Mouse (Mus musculus): ENCODE measurements at regions not wholly inside any gene's neighbourhood (a gene's known extent, or its start where the extent isn't known, plus 50 kb on each side); places are given as distances from the start of the nearest gene placed in this dataset.

DNA sequence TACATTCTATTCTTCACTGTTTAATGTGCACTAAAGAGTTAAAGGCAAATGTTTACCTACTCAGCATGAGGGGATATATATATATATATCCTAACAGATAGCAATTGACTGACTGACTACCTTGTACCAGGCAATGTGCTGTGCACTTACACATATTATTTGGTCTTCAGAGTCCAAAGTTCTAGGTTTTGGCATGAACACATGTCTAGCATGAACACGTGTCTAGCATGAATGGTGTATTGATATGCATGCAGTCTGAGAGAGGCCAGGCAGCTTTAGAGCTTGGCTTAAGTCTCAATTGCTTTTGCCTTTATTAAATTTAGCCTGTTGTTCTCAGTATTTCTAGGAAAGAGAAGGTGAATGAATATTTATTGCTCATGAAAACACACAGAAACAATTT, 161.4 kb downstream of the Btg1 start:
- H3K27ac ChIP-seq (ENCODE audit: insufficient read depth, low read length): no peak overlapping the region
- DNase-seq (ENCODE audit: low read depth in 1 of 2, low spot score in 2 of 2): no peak
- no peaks in the 10 kb centered on the region for H3K27me3 ChIP-seq (ENCODE audit: control insufficient read depth, insufficient read depth, low read length)
- no peak for TF ChIP-seq POLR2A (IDR thresholded peaks at IDR 0.05; ENCODE audit: low read depth, low read length)
- no peak for TF ChIP-seq CTCF (IDR thresholded peaks at IDR 0.05; ENCODE audit: extremely low read depth, insufficient read depth, insufficient read length, insufficient replicate concordance)
- no peaks in the 10 kb centered on the region for H3K36me3 ChIP-seq (ENCODE audit: control insufficient read depth, insufficient read depth, low read length)
- H3K4me3 ChIP-seq (ENCODE audit: extremely low read depth, insufficient read depth, insufficient read length): no peak overlapping the region
- 91% methylated on average over 1 of the region's 1 CpGs for WGBS
- no peaks in the 10 kb centered on the region for H3K4me1 ChIP-seq (ENCODE audit: control insufficient read depth, insufficient read depth, insufficient read length)

GRCm38 (mm10) chr10:96783966-96784365, 167.2 kb downstream of the Btg1 start:
- H3K36me3 ChIP-seq (ENCODE audit: control insufficient read depth, insufficient read depth, low read length): no peaks in the 10 kb centered on the region
- TF ChIP-seq CTCF (IDR thresholded peaks at IDR 0.05; ENCODE audit: extremely low read depth, insufficient read depth, insufficient read length, insufficient replicate concordance) (no peak), POLR2A (IDR thresholded peaks at IDR 0.05; ENCODE audit: low read depth, low read length) (no peak)
- 92% methylated on average over 5 of the region's 5 CpGs for WGBS
- H3K4me3 ChIP-seq (ENCODE audit: extremely low read depth, insufficient read depth, insufficient read length): no peak overlapping the region
- no peaks in the 10 kb centered on the region for H3K27me3 ChIP-seq (ENCODE audit: control insufficient read depth, insufficient read depth, low read length)
- peaks cover 3% of the 10 kb centered on the region; the same call in 1 of the 2 replicates for H3K4me1 ChIP-seq (ENCODE audit: control insufficient read depth, insufficient read depth, insufficient read length)
- no peak overlapping the region for H3K27ac ChIP-seq (ENCODE audit: insufficient read depth, low read length)
- no peak for DNase-seq (ENCODE audit: low read depth in 1 of 2, low spot score in 2 of 2)

DNA sequence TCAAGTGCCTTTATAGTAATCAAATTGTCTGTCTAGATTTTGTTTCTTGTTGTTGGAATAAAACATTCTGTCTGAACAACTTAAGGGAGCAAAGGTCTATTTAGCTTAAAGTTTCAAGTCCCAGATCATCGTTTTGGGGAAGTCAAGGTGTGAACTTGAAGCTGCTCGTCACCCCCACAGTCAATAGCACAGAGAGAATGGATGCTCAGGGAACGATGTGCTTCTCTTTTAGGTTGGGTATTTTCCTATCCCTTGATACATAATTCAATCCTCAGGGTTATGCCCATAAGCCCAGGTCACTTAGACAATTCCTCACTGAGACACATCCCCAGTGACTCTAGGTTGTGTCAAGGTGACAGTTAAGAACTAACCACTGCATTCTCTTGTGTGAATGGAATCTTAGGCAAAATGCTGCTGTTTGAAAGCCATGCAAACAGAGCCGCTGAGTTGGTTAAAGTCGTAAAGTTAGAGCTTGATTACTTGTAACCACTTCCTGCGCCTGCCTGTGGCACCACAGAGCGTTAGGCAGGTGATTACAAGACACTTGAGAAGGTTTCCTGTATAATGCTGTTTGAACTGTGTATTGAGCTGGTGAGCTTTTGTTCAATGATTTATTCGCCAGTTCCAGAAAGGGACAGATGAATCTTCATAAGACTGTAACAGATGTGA, 170.2 kb downstream of the Btg1 start:
- Histone ChIP-seq H3K27me3 (ENCODE audit: control insufficient read depth, insufficient read depth, low read length) (no peaks in the 10 kb centered on the region), H3K36me3 (ENCODE audit: control insufficient read depth, insufficient read depth, low read length) (no peaks in the 10 kb centered on the region), H3K4me1 (ENCODE audit: control insufficient read depth, insufficient read depth, insufficient read length) (peaks cover 3% of the 10 kb centered on the region; the same call in 1 of the 2 replicates), H3K4me3 (ENCODE audit: extremely low read depth, insufficient read depth, insufficient read length) (no peak overlapping the region), H3K27ac (ENCODE audit: insufficient read depth, low read length) (peak overlapping the region; percentile 75; the same call in 1 of the 2 replicates)
- no peak for TF ChIP-seq POLR2A (IDR thresholded peaks at IDR 0.05; ENCODE audit: low read depth, low read length)
- TF ChIP-seq CTCF (IDR thresholded peaks at IDR 0.05; ENCODE audit: extremely low read depth, insufficient read depth, insufficient read length, insufficient replicate concordance): no peak
- DNase-seq (ENCODE audit: low read depth in 1 of 2, low spot score in 2 of 2): peak; percentile 50 to 56
- WGBS: 20% methylated on average over 8 of the region's 8 CpGs

DNA sequence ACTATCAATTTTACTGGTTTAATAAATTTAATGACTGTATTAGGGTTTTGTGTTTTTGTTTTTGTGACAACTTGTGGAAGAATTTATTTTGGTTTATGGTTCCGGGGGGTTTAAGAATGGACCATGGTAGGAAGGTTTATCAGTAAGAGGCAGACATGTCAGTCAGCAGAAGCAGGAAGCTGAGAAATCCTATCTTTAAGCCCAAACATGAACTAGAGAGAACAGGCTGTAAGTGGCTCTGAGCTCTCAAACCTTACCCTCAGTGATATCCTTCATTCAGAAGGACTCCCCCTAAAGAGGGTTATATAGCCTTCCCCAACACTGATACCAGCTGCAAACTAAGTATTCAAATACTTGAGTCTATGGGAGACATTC, 170.8 kb downstream of the Btg1 start:
- DNase-seq (ENCODE audit: low read depth in 1 of 2, low spot score in 2 of 2): no peak
- 26% methylated on average over 1 of the region's 1 CpGs for WGBS
- Histone ChIP-seq H3K27ac (ENCODE audit: insufficient read depth, low read length) (peak overlapping the region; percentile 60; the same call in 1 of the 2 replicates), H3K4me3 (ENCODE audit: extremely low read depth, insufficient read depth, insufficient read length) (no peak overlapping the region), H3K36me3 (ENCODE audit: control insufficient read depth, insufficient read depth, low read length) (no peaks in the 10 kb centered on the region), H3K27me3 (ENCODE audit: control insufficient read depth, insufficient read depth, low read length) (no peaks in the 10 kb centered on the region), H3K4me1 (ENCODE audit: control insufficient read depth, insufficient read depth, insufficient read length) (peaks cover 3% of the 10 kb centered on the region; the same call in 1 of the 2 replicates)
- TF ChIP-seq POLR2A (IDR thresholded peaks at IDR 0.05; ENCODE audit: low read depth, low read length) (no peak), CTCF (IDR thresholded peaks at IDR 0.05; ENCODE audit: extremely low read depth, insufficient read depth, insufficient read length, insufficient replicate concordance) (no peak)

GRCm38 (mm10) chr10:96788352-96789016, 171.7 kb downstream of the Btg1 start:
- Histone ChIP-seq H3K4me3 (ENCODE audit: extremely low read depth, insufficient read depth, insufficient read length) (no peak overlapping the region), H3K4me1 (ENCODE audit: control insufficient read depth, insufficient read depth, insufficient read length) (peaks cover 3% of the 10 kb centered on the region; the same call in 1 of the 2 replicates), H3K27me3 (ENCODE audit: control insufficient read depth, insufficient read depth, low read length) (no peaks in the 10 kb centered on the region), H3K27ac (ENCODE audit: insufficient read depth, low read length) (no peak overlapping the region), H3K36me3 (ENCODE audit: control insufficient read depth, insufficient read depth, low read length) (no peaks in the 10 kb centered on the region)
- TF ChIP-seq POLR2A (IDR thresholded peaks at IDR 0.05; ENCODE audit: low read depth, low read length) (no peak), CTCF (IDR thresholded peaks at IDR 0.05; ENCODE audit: extremely low read depth, insufficient read depth, insufficient read length, insufficient replicate concordance) (no peak)
- DNase-seq (ENCODE audit: low read depth in 1 of 2, low spot score in 2 of 2): no peak
- WGBS: 70% methylated on average over 8 of the region's 8 CpGs

- DNase-seq (ENCODE audit: low read depth in 1 of 2, low spot score in 2 of 2): no peak
- Histone ChIP-seq H3K4me1 (ENCODE audit: control insufficient read depth, insufficient read depth, insufficient read length) (no peaks in the 10 kb centered on the region), H3K36me3 (ENCODE audit: control insufficient read depth, insufficient read depth, low read length) (no peaks in the 10 kb centered on the region), H3K27me3 (ENCODE audit: control insufficient read depth, insufficient read depth, low read length) (no peaks in the 10 kb centered on the region), H3K4me3 (ENCODE audit: extremely low read depth, insufficient read depth, insufficient read length) (no peak overlapping the region), H3K27ac (ENCODE audit: insufficient read depth, low read length) (no peak overlapping the region)
- TF ChIP-seq CTCF (IDR thresholded peaks at IDR 0.05; ENCODE audit: extremely low read depth, insufficient read depth, insufficient read length, insufficient replicate concordance): no peak
- 89% methylated on average over 6 of the region's 6 CpGs for WGBS
These were observed 180.3 kb downstream of the Btg1 start for GRCm38 (mm10) chr10:96797116-96797515.

GRCm38 (mm10) chr10:96800801-96801200, 184.0 kb downstream of the Btg1 start:
- WGBS: 80% methylated on average over 3 of the region's 3 CpGs

More at GRCm38 (mm10) chr10:96800801-96801200, 184.0 kb downstream of the Btg1 start:
- Histone ChIP-seq H3K36me3 (ENCODE audit: control insufficient read depth, insufficient read depth, low read length) (no peaks in the 10 kb centered on the region), H3K27me3 (ENCODE audit: control insufficient read depth, insufficient read depth, low read length) (no peaks in the 10 kb centered on the region), H3K4me1 (ENCODE audit: control insufficient read depth, insufficient read depth, insufficient read length) (no peaks in the 10 kb centered on the region), H3K4me3 (ENCODE audit: extremely low read depth, insufficient read depth, insufficient read length) (no peak overlapping the region), H3K27ac (ENCODE audit: insufficient read depth, low read length) (no peak overlapping the region)
- TF ChIP-seq CTCF (IDR thresholded peaks at IDR 0.05; ENCODE audit: extremely low read depth, insufficient read depth, insufficient read length, insufficient replicate concordance): no peak
- DNase-seq (ENCODE audit: low read depth in 1 of 2, low spot score in 2 of 2): no peak
